17 mouse cellular contexts compared by ENCODE assay signal in genomic region chr6:127392012-127392798, GRCm38 (mm10). TPM values are rescaled to one million over a fixed set of nuclear protein-coding genes. Genes with fewer than 3 reads are reported as not detected.
DNase-seq lines count a peak whose midpoint lies in the region; ATAC-seq lines count a peak whose summit lies in the region.
"Had no signal": no experiment of that assay in that cellular context is flagged by ENCODE, and none has a peak within 500 bp of the region (broad histone marks: within the 10 kb centered on the region; RNA-seq: fewer than 3 reads in every experiment).

No protein-coding gene starts in this region.

- H3K36me3 ChIP-seq in lung, embryonic 15.5 days = no peaks in the 10 kb centered on the region
- H3K36me3 ChIP-seq: kidney, embryonic 15.5 days; midbrain, embryonic 12.5 days had no signal

- no peaks in the 10 kb centered on the region for H3K27me3 ChIP-seq in lung, embryonic 15.5 days
- H3K27me3 ChIP-seq: CH12.LX; kidney, embryonic 15.5 days; Patski had no signal

- no peak for ATAC-seq in lung, embryonic 15.5 days (ENCODE audit: borderline replicate concordance, extremely low read depth, low FRiP score, low TSS enrichment)
- ATAC-seq: inflammation-experienced regulatory T-cells, adult 6 months; Patski had no signal

- intact Hi-C loops in heart, postnatal 36 days (cut with DNase I) = no loop called here

- H3K4me3 ChIP-seq in lung, embryonic 15.5 days = no peak overlapping the region
- H3K4me3 ChIP-seq: kidney, embryonic 15.5 days; layer of hippocampus, adult 2 months; midbrain, embryonic 12.5 days had no signal

- no peak overlapping the region; the same call in 1 of the 2 replicates for H3K4me2 ChIP-seq in lung, embryonic 15.5 days
- H3K4me2 ChIP-seq: kidney, embryonic 15.5 days; midbrain, embryonic 12.5 days had no signal

- H3K9ac ChIP-seq in lung, embryonic 15.5 days = no peak overlapping the region
- H3K9ac ChIP-seq: kidney, embryonic 15.5 days; midbrain, embryonic 12.5 days had no signal

- DNase-seq in cerebellum, adult 18-20 months = peak; percentile 5
- no peak for DNase-seq in cerebellum, postnatal 4 days (ENCODE audit: low spot score in 2 of 2)
- peak; percentile 45 for DNase-seq in retina, postnatal 1 day
- DNase-seq in retina, embryonic 14.5 days (ENCODE audit: low spot score) = no peak
- no peak for DNase-seq in kidney, adult 11 months
- no peak for DNase-seq in heart, postnatal 36 days
- DNase-seq in right cerebral cortex, postnatal 10 days (ENCODE audit: low spot score in 2 of 2) = no peak
- DNase-seq: adrenal gland, adult 2 months; right cerebral cortex, postnatal 4 days; thymus, postnatal 14 days had no signal

- no peaks in the 10 kb centered on the region for H3K9me3 ChIP-seq in lung, embryonic 15.5 days
- H3K9me3 ChIP-seq: kidney, embryonic 15.5 days; midbrain, embryonic 12.5 days had no signal

- peak overlapping the region; percentile 74 for H3K27ac ChIP-seq in lung, embryonic 15.5 days
- H3K27ac ChIP-seq: kidney, embryonic 15.5 days; layer of hippocampus, adult 2 months; midbrain, embryonic 12.5 days had no signal

- WGBS in lung, embryonic 15.5 days = 60% methylated on average over 12 of the region's 12 CpGs

- peaks cover 7% of the 10 kb centered on the region; the same call in 1 of the 2 replicates for H3K4me1 ChIP-seq in lung, embryonic 15.5 days

RNA-seq across cellular contexts. Expression of gene Parp11, which starts 54.4 kb away (rescaled TPM):
- 21.1 and 21.9 TPM in 2 replicates for polyA plus RNA-seq in lung, embryonic 15.5 days (2015; fragmentation: Nextera tagmentation; extraction: Ambion mirVana)
- 1 to 10 TPM; 6.8 to 7.2 TPM for total RNA-seq in heart, postnatal 36 days (2021)

Comparison
In these comparisons a context has a peak if more than half of its experiments do, and no peak if none do; other contexts are left out.
1. DNase-seq: peak in cerebellum, adult 18-20 months (2 of 2) and retina, postnatal 1 day (single experiment); none in cerebellum, postnatal 4 days (0 of 2), retina, embryonic 14.5 days (single experiment), kidney, adult 11 months (single experiment), heart, postnatal 36 days (0 of 2) and right cerebral cortex, postnatal 10 days (0 of 2).